Mouse (Mus musculus): ENCODE measurements around the gene Tnfsf13.

Tnfsf13 gene

DNA sequence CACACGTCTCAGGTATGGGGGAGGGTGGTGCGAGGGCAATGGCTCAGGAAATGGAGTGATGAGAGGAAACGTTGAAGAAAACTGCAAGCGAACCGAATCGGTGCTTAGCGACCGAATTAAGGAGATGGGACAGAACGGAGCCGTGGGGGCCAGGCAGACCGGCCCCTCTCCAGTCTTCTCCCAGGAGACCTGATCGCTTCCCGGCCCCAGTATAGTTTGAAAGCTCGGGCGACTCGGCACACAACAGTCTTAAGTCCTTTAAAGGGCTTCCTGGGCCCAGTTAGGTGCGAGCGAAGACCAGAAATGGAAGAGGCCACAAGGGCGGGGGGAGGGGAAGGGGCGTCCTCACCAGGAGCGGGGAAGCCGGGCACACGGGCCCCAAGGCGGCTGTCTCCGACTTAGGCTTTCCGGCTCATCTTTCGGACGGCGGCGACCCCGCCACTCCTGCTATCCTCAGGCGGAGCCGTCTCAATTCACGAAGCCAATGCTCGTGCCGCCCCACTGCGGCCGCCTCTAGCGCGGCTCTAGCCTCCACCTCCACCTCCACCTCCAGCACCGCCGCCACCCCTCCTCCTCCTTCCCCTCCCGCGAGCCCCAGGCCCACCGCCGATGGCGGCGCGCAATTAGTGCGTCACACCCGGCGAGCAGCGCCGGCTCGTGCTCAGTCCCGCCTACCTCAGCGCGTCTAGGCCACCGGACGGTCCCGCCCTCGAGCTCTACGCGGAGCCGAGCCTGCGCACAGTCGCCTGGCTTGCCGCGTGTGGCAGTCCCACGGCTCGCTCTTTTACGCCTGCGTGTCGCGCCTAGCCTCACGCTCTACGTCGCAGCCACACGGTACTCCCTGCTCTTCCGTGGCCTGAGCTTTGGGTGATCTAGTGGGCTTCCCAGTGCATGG is 4.0 kb downstream of the Tnfsf13 start, which contains the start of gene Senp3:
Senp3 (minus strand) TSS at position 771 of the 895 bp plus-strand sequence.
- DNase-seq (ENCODE audit: low spot score in 2 of 2): peak; percentile 97

DNA sequence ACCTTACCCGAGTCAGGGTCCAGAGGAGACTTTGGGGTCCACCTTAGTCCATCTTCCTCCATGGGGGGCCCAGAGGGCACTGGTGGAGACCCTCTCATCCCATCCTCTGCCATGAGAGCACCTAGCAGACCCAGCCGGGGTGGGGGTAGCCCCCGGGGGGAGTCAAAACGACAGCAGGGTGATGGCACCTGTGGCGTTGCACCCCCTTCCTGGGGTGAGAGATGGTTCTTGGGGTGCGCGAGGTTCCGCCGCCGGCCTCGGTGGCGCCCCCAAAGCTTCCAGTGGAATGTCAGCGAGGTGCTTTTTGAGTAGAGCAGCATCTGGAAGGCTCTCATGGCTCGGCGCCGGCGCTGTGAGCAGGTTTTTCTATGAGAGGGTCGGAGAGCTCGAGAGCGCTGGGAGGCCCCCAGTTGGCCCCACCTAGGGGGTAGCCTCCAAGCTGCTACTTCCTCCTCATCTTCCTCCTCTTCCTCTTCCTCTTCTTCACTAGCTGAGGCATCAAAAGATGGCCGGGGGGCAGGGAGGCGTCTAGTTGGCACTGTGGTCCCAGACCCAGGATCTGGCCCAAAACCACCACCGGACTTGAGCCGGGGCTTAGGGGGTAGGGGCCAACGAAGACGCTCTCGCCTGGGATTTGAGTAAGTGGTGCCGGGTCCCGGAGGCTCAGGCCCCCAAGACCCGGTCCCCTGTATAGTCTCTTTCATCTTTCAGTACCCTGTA is 5.3 kb downstream of the Tnfsf13 start:
- DNase-seq (ENCODE audit: low spot score in 2 of 2): no peak

DNA sequence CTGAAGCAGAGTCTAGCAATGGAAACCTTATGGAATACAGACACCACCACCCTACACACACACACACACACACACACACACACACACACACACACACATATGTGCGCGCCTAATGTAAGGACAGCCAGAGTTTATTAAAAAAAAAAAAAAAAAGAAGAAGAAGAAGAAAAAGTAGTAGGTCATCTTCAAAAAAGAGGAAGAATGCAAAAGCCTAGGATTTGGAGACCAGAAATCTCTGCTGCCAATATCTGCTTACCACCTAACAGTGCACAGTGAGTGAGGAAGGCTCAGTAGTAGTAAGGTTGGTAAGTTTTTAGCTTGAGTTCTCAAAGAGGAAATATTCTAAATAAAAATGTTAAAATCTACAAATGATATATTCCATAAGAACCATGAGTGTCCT is 6.4 kb downstream of the Tnfsf13 start:
- no peak for DNase-seq (ENCODE audit: low spot score in 2 of 2)

DNA sequence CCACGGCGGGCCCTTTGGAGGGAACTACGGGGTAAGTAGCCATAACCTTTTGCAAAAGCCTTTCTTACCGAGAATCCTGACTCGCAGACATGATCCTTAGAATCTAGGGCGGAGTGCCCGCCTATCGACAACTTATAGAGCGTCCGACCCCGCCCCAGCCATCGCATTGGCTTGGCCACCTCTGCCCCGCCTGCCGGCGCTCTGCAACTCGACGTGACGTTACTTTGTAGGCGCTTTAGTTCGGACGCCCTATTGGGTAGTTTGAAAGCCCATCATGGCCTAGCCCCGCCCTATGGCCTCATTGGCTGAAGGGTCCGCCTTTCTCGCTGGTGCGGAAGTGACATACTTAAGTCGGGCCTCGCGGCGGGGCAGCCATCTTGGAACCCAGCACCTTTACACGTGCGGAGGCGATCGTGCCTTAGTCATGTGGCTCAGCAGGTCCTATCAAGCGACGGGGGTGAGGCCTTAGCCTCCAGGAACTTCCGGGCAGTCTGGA is 13.3 kb downstream of the Tnfsf13 start, which contains the start of gene Eif4a1:
Eif4a1 (minus strand) TSS at position 213 of the 496 bp plus-strand sequence.
- DNase-seq (ENCODE audit: low spot score in 2 of 2): peak; percentile 100

DNA sequence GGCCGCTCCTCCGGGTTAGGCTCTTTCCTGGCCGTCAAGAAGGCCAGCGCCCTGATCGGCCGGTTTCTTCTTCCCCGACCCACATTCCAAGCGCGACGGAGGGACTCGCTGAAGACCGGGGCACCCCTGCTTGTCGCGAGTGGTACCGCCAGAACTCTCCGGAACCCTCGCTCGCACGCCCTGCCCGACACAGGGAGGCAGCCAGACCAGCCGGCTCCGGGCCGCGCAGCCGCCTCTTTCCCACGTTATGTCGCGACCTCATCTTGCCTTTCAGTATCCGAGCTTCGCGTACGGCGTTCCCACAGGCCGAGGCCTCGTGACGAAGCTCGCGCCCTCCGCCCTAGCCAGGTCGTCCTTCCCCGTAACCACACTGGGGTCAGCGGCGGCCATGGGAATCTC is 13.9 kb downstream of the Tnfsf13 start:
- no peak for DNase-seq (ENCODE audit: low spot score in 2 of 2)

DNA sequence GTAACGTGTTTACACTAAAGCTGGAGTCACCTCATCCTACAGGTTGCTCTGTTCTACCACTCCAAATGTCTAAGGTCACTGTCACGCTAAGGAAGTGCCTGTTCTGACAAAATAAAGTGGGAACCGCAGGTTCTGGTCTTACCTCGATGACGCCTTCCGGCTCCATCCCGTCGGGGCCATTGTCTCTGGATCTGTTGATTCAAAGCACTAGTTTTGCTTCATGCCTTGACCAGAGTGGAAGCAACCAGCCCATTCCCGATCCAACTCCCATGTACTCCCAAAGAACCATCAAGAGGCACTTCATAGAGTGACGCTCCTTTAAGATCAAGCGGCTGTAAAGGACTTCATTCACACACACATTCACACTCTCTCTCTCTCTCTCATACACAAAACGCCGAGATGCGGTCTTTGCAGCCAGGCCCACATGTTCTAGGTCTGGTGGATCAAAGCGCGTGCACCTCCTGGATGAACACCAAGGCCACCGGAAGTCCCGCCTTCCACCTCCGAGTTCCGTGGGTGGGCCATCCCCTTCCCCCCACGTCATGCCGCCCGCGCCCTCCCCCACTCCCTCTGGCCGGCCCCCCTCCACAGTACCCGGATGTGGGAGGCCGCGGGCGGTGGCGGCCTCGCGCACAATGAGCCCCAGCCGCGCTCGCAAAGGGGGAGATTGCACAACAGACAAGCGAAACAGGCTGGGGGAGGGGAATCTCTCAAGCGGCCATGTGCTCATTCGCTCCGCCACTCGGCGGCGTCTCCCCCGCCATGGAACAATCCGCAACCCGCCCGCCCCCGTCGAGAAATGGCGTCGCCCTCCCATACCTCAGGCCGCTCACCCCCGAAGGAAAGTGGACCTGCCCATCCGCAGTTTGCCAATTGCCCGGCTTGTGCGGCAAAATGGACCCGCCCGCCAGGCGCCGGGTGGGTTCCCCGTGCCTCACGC is 14.5 kb downstream of the Tnfsf13 start:
- peak; percentile 87 to 89 for DNase-seq (ENCODE audit: low spot score in 2 of 2)

DNA sequence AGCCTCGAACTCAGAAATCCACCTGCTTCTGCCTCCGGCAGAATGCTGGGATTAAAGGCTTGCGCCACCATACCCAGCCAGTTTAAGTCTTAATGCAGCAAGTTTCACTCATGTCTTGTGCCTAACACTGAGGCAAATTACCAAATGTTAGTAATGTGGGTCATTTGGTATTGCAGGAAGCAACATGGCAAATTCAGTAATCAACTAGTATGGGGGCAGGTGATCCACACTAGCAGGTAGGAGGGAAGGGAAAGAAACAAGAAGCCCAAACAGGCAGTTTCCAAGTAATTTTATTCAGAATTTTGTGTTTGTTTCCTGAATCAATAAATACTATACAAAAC is 18.9 kb downstream of the Tnfsf13 start:
- DNase-seq (ENCODE audit: low spot score in 2 of 2): no peak

DNA sequence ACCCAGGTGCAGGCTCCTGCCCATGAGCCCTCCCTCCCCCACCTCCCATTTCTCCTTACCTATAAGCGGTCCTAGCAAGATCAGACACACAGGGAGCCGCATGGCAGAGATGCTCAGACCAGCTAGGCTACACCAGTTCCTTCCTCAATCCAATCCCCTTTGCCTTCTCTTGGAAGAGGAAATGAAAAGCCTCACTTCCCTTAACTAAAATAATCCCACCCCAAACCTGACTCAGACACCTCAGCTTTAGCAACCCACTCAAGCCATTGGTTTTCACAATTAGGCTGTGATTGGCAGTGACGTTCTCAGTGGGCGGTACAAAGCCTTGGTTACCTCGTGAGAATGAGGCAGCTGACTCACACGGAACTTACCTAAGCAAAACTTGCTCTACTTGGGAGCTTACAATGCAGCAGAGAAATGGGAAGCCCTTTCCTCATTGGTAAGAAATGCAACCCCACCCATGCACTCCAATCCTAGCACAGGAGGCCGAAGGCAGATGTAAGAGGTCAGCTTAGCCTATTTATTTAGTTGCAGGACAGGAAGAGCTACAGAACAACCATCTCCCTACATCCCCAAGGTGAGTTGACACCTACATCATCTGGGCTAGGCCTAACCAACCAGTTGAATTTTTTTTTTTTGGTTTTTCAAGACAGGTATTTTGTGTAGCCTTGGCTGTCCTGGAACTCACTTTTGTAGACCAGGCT is 19.5 kb downstream of the Tnfsf13 start, which contains the start of gene Cd68:
Cd68 (minus strand) TSS at position 193 of the 704 bp plus-strand sequence.
- peak; percentile 80 to 85 for DNase-seq (ENCODE audit: low spot score in 2 of 2)

DNA sequence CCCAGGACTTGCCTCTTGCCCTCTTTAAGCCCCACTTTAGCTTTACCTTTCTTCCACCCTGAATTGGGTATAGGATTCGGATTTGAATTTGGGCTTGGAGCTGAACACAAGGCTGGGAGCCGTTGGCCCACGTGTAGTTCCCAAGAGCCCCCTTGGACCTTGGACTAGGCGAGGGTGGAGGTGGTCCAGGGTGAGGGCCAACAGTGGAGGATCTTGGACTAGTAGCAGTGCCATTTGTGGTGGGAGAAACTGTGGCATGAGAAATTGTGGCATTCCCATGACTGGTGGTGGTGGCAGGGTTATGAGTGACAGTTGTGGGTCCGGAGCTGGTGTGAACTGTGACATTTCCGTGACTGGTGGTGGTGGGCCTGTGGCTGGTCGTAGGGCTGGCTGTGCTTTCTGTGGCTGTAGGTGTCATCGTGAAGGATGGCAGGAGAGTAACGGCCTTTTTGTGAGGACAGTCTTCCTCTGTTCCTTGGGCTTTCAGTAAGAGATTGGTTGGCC is 20.1 kb downstream of the Tnfsf13 start:
- no peak for DNase-seq (ENCODE audit: low spot score in 2 of 2)

DNA sequence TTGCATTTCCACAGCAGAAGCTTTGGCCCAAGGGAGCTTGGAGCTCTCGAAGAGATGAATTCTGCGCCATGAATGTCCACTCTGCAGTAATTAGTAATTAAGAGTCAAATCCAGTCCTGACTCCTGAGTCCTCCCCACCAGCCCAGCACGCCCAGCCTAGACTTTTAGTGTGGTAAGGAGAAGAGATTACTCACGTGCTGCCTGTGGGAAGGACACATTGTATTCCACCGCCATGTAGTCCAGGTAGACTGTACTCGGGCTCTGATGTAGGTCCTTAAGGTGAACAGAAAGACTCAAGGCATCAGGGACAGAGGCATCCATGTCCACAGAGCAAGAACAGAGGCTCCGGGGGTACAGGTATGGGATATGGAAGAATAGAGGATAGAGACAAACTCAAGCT is 20.7 kb downstream of the Tnfsf13 start:
- DNase-seq (ENCODE audit: low spot score in 2 of 2): no peak

DNA sequence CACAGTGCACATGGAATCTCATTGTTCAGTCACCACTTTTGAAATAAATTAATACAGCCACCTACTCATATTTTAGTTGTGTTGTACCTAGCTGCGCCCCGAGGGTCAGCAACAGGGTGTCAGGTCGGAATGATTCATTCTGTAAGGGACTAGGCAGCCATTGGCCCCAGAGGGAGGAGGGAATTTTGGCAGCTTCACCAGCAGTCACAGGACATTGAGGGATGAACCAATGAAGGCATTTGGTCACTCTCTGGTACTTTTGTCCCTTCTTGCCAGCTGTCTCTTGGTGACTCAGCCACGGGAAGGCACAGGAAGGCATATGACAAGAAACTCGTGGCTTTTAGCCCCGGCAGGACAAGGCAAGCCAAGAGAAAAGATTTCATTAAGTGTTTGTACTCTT is 21.8 kb downstream of the Tnfsf13 start:
- DNase-seq (ENCODE audit: low spot score in 2 of 2): no peak

DNA sequence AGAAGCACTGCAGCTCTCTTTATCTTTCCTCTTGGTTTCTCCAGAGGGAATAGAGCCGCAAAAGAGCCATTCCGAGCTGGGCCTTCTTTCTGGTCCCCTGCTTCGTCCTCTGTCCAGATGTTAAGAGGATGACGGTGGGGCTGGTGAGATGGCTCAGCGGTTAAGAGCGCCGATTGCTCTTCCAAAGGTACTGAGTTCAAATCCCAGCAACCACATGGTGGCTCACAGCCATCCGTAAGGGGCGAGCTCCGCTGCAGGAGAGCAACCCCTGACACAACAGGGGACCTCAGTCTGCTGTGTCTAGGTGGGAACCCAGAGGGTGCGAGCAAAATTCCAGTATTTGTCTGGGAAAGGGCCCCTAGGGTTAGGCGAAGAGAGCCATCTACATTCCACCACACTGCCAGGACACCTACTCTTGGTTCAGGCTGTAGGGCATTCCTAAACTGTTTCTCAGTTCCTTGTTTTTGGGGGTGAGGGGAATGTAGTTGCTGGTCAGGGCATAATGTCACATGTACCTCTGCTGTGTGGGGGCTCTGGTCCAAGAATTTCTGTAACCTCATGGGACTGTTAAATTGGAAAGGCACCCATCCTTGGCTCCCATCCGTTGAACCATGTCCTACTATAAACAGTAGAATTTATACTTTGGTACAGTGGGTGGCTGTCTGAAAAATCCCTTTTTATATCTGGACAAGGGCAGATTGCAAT is 22.5 kb downstream of the Tnfsf13 start:
- DNase-seq (ENCODE audit: low spot score in 2 of 2): no peak

DNA sequence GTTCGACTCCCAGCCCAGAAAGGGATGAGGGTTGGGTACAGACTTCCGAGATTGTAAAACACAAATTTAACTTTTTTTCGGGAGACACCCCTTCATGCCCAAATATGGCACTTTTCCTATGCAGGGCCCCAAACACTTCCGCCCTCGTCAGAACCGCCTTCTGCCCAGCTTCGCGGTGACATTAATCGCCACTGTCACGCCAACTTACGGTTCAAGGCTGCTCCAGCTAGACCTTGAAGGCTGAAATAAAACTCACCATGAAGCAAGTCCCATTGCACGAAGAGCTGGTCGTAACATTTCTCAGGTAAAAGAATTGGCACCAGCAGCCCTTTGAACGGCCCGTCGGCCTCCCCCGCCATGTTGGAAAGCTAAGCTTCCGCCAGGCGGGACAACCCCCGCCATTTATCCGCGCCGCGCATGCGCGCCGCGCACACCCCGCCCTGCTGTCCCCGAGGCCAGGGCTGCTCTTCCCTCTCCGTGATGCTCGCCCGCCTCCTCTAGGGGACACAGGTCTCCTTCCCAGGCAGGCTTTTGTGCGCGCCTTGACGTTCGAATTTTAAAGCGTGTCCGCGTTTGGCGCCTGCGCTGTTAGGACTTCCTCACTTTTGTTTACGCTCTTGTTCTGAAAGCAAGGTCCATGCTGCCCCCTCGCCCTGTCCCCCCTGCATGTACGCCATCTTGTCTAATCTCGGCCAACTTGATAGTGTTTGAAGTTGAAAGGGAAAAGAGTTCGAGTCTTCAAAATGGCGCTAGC is 23.2 kb downstream of the Tnfsf13 start, which contains the start of gene Mpdu1:
Mpdu1 (minus strand) TSS at position 430 of the 754 bp plus-strand sequence.
- DNase-seq (ENCODE audit: low spot score in 2 of 2): peak; percentile 92 to 93

DNA sequence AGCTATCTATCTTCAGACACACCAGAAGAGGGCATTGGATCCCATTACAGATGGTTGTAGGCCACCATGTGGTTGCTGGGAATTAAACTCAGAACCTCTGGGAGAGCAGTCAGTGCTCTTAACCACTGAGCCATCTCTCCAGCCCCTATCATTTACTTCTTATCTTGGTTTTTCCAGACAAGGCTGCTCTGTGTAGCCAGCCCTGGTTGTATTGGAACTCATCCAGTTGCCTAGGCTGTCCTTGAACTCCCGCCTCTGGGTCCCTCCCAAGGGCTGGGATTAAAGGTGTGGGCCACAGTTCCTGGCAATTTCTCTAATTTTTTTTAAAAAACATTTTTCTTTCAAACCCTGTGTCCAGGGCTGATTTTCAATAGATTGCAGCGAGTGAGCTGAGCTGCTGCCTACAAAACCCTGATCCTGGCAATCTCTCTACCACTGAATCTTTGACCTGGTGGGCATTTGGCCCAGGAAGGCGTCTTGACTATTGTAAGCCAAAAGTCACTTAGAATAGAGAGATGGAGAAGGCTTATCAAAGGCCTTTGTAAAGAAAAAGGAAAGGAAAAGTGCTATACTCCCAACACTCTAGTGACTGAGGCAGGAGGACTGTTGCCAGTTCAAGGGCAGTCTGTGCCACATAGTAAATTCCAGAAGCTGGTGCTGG is 24.2 kb downstream of the Tnfsf13 start:
- DNase-seq (ENCODE audit: low spot score in 2 of 2): no peak

DNA sequence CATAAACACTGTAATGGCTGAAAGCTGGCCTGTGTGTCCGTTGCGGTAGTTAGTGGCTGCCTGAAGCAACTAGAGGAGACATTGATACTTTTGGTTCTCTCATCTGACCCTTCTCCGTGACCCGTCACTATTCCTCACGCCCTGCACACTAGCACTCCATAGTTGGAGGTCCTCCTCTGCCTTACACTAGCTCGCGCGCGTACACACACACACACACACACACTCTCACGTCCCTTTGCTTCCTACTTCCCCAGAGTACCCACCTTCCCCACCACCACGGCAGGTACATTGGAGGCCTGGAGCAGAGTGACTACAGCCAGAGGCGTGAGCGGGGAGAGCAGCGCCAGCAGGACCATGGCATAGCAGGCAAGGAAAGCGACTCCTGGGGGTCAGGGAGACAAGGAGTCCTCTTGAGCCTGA is 28.1 kb downstream of the Tnfsf13 start:
- DNase-seq (ENCODE audit: low spot score in 2 of 2): no peak

DNA sequence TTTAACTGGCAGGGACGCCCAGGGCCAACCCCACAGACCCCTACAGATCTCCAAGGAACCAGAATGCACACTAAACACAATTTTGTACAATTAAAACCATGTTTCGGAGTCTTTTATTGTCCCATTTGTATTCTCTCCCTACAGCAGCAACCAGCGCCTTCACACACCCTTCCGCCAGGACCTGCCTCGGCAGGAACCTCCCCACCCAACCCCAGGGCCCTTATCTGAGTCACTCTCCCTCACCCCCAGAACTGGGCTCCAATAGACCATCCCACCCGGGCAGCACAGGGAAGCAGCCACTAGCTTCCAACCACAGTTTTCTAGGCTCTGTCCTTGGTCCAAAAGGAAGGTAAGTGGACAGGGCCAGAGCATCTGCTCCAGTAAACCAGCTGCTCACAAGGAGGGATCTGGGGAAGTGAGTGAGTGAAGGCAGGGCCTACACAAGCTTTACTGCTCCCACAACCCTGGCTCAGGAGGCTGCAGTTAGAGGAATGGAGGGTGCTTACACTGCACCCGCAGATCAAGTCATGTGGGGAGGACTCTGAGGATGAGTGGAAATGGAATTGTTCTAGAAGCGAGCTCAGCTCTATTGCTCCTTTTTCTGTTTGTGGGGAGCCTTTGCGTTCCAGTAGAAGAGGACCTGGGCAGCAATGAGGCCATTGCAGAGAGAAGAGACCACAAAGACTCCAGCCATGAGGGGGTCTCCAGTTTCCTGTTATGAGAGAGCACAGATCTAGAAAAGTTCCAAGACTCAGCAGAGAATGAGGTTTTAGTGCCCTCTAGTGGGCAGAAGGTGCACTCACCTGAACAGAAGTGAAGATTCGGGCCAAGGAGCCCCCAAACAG is 28.7 kb downstream of the Tnfsf13 start:
- peak in 1 of 2 experiments; percentile 68 for DNase-seq (ENCODE audit: low spot score in 2 of 2)

DNA sequence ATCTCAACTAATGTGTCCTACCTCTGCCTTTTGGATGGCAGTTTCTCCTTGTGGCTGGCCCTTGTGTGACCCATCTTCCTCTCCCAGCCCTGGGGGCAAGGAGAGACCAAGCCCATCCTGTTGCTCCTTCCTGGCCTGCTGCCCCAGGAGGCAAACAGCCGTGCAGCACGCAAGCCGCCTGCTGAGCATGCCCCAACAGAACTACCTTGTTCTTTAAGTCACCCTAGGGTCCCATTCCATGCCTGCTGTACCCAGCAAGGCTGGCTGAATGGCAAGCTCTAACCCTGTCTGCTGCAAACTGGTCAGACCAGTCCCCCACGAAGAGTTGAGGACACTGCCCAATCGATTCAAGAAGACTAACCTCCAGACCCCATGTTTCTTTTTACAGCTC is 29.5 kb downstream of the Tnfsf13 start:
- no peak for DNase-seq (ENCODE audit: low spot score in 2 of 2)
